Mouse (Mus musculus) ES-E14 (cell line): ENCODE measurements around the gene Nrbp1. TPM values are rescaled to one million over a fixed set of nuclear protein-coding genes. Genes with fewer than 3 reads are reported as not detected.
A peak's percentile ranks its signal among the peaks of the same experiment; 100 is the strongest.

ENCODE experiments used
- DNase-seq: peaks from one replicate; pipeline ENCODE4 v3.0.0-alpha.2; 2013; ENCODE audit warnings: low read depth, low spot score
- H3K27ac ChIP-seq: 2 replicates; pipeline ENCODE4 v1.5.1; 2012; ENCODE audit warnings: low read depth, mild to moderate bottlenecking, low read length, moderate library complexity, mixed read lengths; ENCODE audit not compliant: poor library complexity, insufficient read depth, severe bottlenecking
- H3K36me3 ChIP-seq: 2 replicates; pipeline ENCODE4 v1.6.1; 2012; ENCODE audit warnings: mild to moderate bottlenecking, low read length, moderate library complexity, mixed read lengths; ENCODE audit not compliant: control insufficient read depth, poor library complexity, insufficient read depth, severe bottlenecking
- H3K4me1 ChIP-seq, 2 experiments: fragments of 150-350 bp in 1 of 2; sonication (generic) in 1 of 2; 2 replicates each; pipeline ENCODE4 v1.6.1; 2012; ENCODE audit warnings: low read length in 2 of 2, mild to moderate bottlenecking in 1 of 2, mixed read lengths in 1 of 2; ENCODE audit not compliant: control insufficient read depth in 2 of 2, insufficient read depth in 2 of 2, poor library complexity in 1 of 2
- H3K4me3 ChIP-seq, 2 experiments: fragments of 150-350 bp in 1 of 2; sonication (generic) in 1 of 2; 2 replicates each; pipeline ENCODE4 v1.5.1; 2012; ENCODE audit warnings: low read length in 2 of 2, low read depth in 1 of 2, mild to moderate bottlenecking in 1 of 2, mixed read lengths in 1 of 2; ENCODE audit not compliant: insufficient read depth in 1 of 2, poor library complexity in 1 of 2, severe bottlenecking in 1 of 2
- H3K9ac ChIP-seq: 2 replicates; pipeline ENCODE4 v1.6.1; 2012; ENCODE audit warnings: low read depth, mild to moderate bottlenecking, low read length, mixed read lengths; ENCODE audit not compliant: poor library complexity, insufficient read depth, severe bottlenecking
- H3K9me3 ChIP-seq: fragments of 150-350 bp; sonication (generic); 2 replicates; pipeline ENCODE4 v1.6.1; 2012; ENCODE audit warnings: low read depth, mild to moderate bottlenecking, low read length; ENCODE audit not compliant: control insufficient read depth, insufficient read depth
- CHD2 ChIP-seq: IDR thresholded peaks from 2 replicates; pipeline ENCODE4 v1.6.1; 2014; ENCODE audit warnings: mild to moderate bottlenecking, low read depth, low read length, inconsistent platforms
- HCFC1 ChIP-seq: IDR thresholded peaks from 2 replicates; pipeline ENCODE4 v1.6.1; 2012; ENCODE audit warnings: low read length, inconsistent platforms, borderline replicate concordance; ENCODE audit not compliant: insufficient read depth
- MAFK ChIP-seq: IDR thresholded peaks from 2 replicates; pipeline ENCODE4 v1.6.1; 2014; ENCODE audit warnings: mild to moderate bottlenecking, low read depth, low read length, inconsistent platforms; ENCODE audit not compliant: insufficient read depth
- ZC3H11A ChIP-seq: IDR thresholded peaks from 2 replicates; pipeline ENCODE4 v1.6.1; 2012; ENCODE audit warnings: low read depth, mild to moderate bottlenecking, inconsistent platforms, low read length, borderline replicate concordance
- ZNF384 ChIP-seq: IDR thresholded peaks from 2 replicates; pipeline ENCODE4 v1.6.1; 2012; ENCODE audit warnings: low read depth, low read length, inconsistent platforms
- in situ Hi-C, 2 experiments: fragments of 600-800 bp; cut with MboI; formaldehyde crosslinking; loops; one replicate each; pipeline ENCODE4 v1.15.1; 2025; ENCODE audit warnings: low sequenced_read_pairs in 2 of 2, inconsistent platforms in 1 of 2; ENCODE audit not compliant: unreplicated experiment in 2 of 2
- total RNA-seq: library from RNA; depleted of rRNA; stranded (reverse); fragments of 300-350 nt; gene quantifications from 2 replicates; pipeline ENCODE4 v1.2.3, GENCODE M21; 2012

Nrbp1 gene
- total RNA-seq, 1 experiment: 53.1 TPM

DNA sequence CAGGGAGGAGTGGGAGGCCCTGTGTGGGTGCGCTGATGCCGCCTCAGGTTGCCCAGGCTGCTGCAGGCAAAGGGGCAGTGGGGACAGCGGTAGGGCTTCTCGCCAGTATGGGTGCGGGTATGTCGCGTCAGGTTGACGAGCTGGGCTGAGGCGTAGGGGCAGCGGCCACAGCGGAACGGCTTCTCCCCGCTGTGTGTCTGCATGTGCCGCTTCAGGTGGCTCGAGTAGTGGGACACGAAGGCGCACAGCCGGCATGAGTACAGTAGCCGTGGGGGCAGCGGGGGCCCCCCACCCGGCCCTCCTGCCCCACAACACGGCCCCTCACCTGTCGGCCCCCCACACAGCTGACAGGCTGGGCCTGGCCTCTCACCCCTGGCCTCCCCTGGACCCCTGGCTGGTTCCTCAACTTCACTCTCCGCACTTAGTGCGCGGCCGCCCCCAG lies 40.3 kb upstream of the Nrbp1 start:
- Histone ChIP-seq H3K4me1 (peaks cover 3 to 8% of the 10 kb centered on the region in 2 experiments; a peak in 2 of 4 replicates), H3K9me3 (no peaks in the 10 kb centered on the region), H3K4me3 (peak overlapping the region in 1 of 2 experiments; percentile 25; a peak in 3 of 4 replicates), H3K27ac (no peak overlapping the region), H3K9ac (peak overlapping the region; percentile 19), H3K36me3 (peaks cover 63% of the 10 kb centered on the region)
- in situ Hi-C loops: no loop called here
- TF ChIP-seq ZNF384: no peak
- TF ChIP-seq CHD2: no peak
- no peak for TF ChIP-seq HCFC1
- TF ChIP-seq ZC3H11A: no peak
- TF ChIP-seq MAFK: no peak
- DNase-seq: no peak

DNA sequence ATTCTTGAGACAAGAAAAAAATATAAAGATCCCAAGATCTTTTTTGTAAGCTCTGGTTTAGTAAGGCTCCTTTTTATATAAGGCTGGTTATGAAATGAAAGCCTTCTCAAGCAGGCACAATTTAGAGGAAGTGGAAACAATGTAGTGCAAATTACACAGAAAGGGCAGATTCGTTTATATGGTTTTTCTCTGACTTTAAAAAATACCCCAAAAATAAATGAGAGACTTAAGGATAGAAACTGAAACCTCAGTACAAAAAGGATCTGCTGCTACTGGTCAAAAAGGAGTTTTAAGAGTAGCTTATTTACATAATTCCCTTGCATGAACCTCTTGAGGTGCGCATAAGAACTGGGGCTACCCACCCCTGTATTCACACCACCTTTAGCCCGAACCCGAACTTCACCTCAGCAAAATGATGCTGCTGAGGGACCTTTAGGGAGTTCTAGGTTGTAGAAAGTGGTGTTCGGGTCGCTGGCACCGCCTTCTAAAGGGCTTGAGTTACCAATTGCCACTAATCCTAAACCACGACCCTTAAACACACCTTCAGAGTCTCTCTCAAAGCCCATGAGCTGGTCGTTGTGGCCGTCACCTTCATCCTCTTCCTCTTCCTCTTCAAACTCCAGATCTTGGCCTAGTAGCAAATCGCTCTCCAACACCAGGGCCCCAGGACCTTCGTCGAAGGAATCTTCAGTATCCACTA lies 39.5 kb upstream of the Nrbp1 start:
- H3K9me3 ChIP-seq: no peaks in the 10 kb centered on the region
- H3K4me3 ChIP-seq: peak overlapping the region; percentile 75 to 92
- H3K27ac ChIP-seq: peak overlapping the region; percentile 87
- peak overlapping the region; percentile 95 for H3K9ac ChIP-seq
- H3K36me3 ChIP-seq: peaks cover 62% of the 10 kb centered on the region
- no peak for DNase-seq
- TF ChIP-seq ZNF384 (no peak), MAFK (no peak), HCFC1 (no peak), CHD2 (no peak), ZC3H11A (no peak)
- in situ Hi-C loops: no loop called here
- peaks cover 3 to 5% of the 10 kb centered on the region in 2 experiments; a peak in 1 of 4 replicates for H3K4me1 ChIP-seq

- TF ChIP-seq MAFK (0 out of 2 replicates have a peak, but pooled peaks have one; percentile 39), CHD2 (peak; percentile 83), HCFC1 (peak; percentile 91), ZNF384 (no peak)
- peak within 1 kb of the TSS; percentile 87 for H3K27ac ChIP-seq
- H3K9me3 ChIP-seq: no peaks in the 10 kb centered on the region
- peaks cover 57% of the 10 kb centered on the region for H3K36me3 ChIP-seq
- in situ Hi-C loops: no loop called here
- peak within 1 kb of the TSS; percentile 95 for H3K9ac ChIP-seq
- H3K4me3 ChIP-seq: peak within 1 kb of the TSS; percentile 79 to 92
- DNase-seq: peak; percentile 96
- H3K4me1 ChIP-seq: peaks cover 3 to 5% of the 10 kb centered on the region in 2 experiments; a peak in 1 of 4 replicates
Observed at GRCm38 (mm10) chr5:31201742-31202590, 38.7 kb upstream of the Nrbp1 start, which contains the start of gene Zfp513. TSS of gene Zfp513 (minus strand) at chr5:31202303.

DNA sequence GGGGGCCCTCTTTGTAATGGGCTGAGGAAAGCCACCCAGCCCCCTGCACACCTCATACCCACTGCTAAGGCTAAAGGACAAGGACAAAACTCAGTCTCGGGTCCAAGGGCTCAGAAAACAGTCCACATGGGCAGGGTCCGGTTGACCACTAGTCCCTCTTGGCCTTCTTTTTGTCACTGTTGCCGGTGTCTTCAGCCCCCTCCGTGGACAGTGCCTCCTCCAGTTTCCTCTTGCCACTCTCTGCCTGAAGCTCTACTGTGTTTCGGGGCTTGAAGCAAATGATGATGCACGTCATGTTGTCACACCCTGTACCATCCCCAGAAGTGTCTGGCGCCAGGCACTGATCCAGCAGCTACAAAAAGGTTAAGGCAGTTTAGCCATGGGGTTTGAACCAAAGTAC lies 37.7 kb upstream of the Nrbp1 start:
- Histone ChIP-seq H3K4me3 (peak overlapping the region; percentile 63 to 79), H3K36me3 (peaks cover 51% of the 10 kb centered on the region), H3K4me1 (peaks cover 3 to 5% of the 10 kb centered on the region in 2 experiments; a peak in 1 of 4 replicates), H3K9ac (peak overlapping the region; percentile 71), H3K9me3 (no peaks in the 10 kb centered on the region), H3K27ac (peak overlapping the region; percentile 41; the same call in 1 of the 2 replicates)
- TF ChIP-seq HCFC1: no peak
- in situ Hi-C loops: no loop called here
- no peak for DNase-seq
